ENCODE assay signal across 23 mouse cellular contexts in genomic region chr4:95474726-95475406, GRCm38 (mm10).
DNase-seq lines count a peak whose midpoint lies in the region; ATAC-seq and TF ChIP-seq lines count a peak whose summit lies in the region.
"Had no signal": no experiment of that assay in that cellular context is flagged by ENCODE, and none has a peak within 500 bp of the region (broad histone marks: within the 10 kb centered on the region; RNA-seq: fewer than 3 reads in every experiment).

No protein-coding gene starts in this region.

- H3K4me1 ChIP-seq in hindbrain, postnatal 0 days (ENCODE audit: insufficient read depth, low read length): no peaks in the 10 kb centered on the region
- H3K4me1 ChIP-seq: embryonic facial prominence, embryonic 15.5 days; heart, embryonic 15.5 days; intestine, embryonic 15.5 days; liver, embryonic 13.5 days; midbrain, embryonic 15.5 days had no signal

- intact Hi-C loops in gastrocnemius, adult 2 months (cut with DNase I): loop anchor here (5.0 kb wide), 3 partner anchors 93 to 423 kb away; partner anchors contain the start of gene Jun
- intact Hi-C loops in gastrocnemius, postnatal 14 days (cut with DNase I; ENCODE audit: low total_unique reads): no loop called here
- intact Hi-C loops in left cerebral cortex, adult 2 months (cut with DNase I): no loop called here

- no peak overlapping the region for H3K9ac ChIP-seq in hindbrain, postnatal 0 days (replicated peaks; ENCODE audit: low read length)
- H3K9ac ChIP-seq: embryonic facial prominence, embryonic 15.5 days; forebrain, postnatal 0 days; heart, embryonic 15.5 days; intestine, embryonic 15.5 days; limb, embryonic 13.5 days; liver, embryonic 13.5 days; midbrain, embryonic 15.5 days; neural tube, embryonic 15.5 days had no signal

- no peaks in the 10 kb centered on the region for H3K79me2 ChIP-seq in C2C12 (ENCODE audit: control insufficient read depth, insufficient read depth)

- no peak overlapping the region for H3K4me2 ChIP-seq in hindbrain, postnatal 0 days (ENCODE audit: low read depth, low read length)
- H3K4me2 ChIP-seq: embryonic facial prominence, embryonic 15.5 days; heart, embryonic 15.5 days; intestine, embryonic 15.5 days; limb, embryonic 13.5 days; liver, embryonic 13.5 days; midbrain, embryonic 15.5 days; neural tube, embryonic 15.5 days had no signal

- 76% methylated on average over 5 of the region's 5 CpGs for WGBS in hindbrain, postnatal 0 days

- H3K36me3 ChIP-seq in C2C12 (ENCODE audit: control insufficient read depth, insufficient read depth): no peaks in the 10 kb centered on the region
- H3K36me3 ChIP-seq in hindbrain, postnatal 0 days (ENCODE audit: insufficient read depth, low read length): no peaks in the 10 kb centered on the region
- H3K36me3 ChIP-seq: embryonic facial prominence, embryonic 15.5 days; heart, embryonic 15.5 days; intestine, embryonic 15.5 days; limb, embryonic 13.5 days; liver, embryonic 13.5 days; midbrain, embryonic 15.5 days; neural tube, embryonic 15.5 days had no signal

- peak overlapping the region; percentile 77 for H3K27ac ChIP-seq in gastrocnemius, adult 2 months
- H3K27ac ChIP-seq in left cerebral cortex, adult 2 months: no peak overlapping the region
- H3K27ac ChIP-seq in hindbrain, postnatal 0 days: no peak overlapping the region
- H3K27ac ChIP-seq: embryonic facial prominence, embryonic 15.5 days; heart, embryonic 15.5 days; intestine, embryonic 15.5 days; liver, embryonic 13.5 days; midbrain, embryonic 15.5 days; neural tube, embryonic 15.5 days had no signal

- no peaks in the 10 kb centered on the region for H3K27me3 ChIP-seq in C2C12 (ENCODE audit: control insufficient read depth, insufficient read depth, insufficient read length)
- no peaks in the 10 kb centered on the region for H3K27me3 ChIP-seq in hindbrain, postnatal 0 days (ENCODE audit: insufficient read depth, low read length)
- H3K27me3 ChIP-seq: embryonic facial prominence, embryonic 15.5 days; heart, embryonic 15.5 days; intestine, embryonic 15.5 days; limb, embryonic 13.5 days; liver, embryonic 13.5 days; midbrain, embryonic 15.5 days; neural tube, embryonic 15.5 days had no signal

- no peak overlapping the region for H3K4me3 ChIP-seq in gastrocnemius, adult 2 months
- no peak overlapping the region for H3K4me3 ChIP-seq in C2C12 (ENCODE audit: insufficient read depth, poor library complexity, severe bottlenecking)
- H3K4me3 ChIP-seq in left cerebral cortex, adult 2 months: no peak overlapping the region
- no peak overlapping the region for H3K4me3 ChIP-seq in hindbrain, postnatal 0 days (ENCODE audit: low read length)
- H3K4me3 ChIP-seq: embryonic facial prominence, embryonic 15.5 days; heart, embryonic 15.5 days; intestine, embryonic 15.5 days; limb, embryonic 13.5 days; liver, embryonic 13.5 days; midbrain, embryonic 15.5 days; myocyte; neural tube, embryonic 15.5 days had no signal

- no peak for TF ChIP-seq CTCF in gastrocnemius, adult 2 months (IDR thresholded peaks at IDR 0.05)
- no peak for TF ChIP-seq CTCF in C2C12 (IDR thresholded peaks at IDR 0.05; ENCODE audit: control insufficient read depth, insufficient read depth, insufficient read length)
- no peak for TF ChIP-seq CTCF in left cerebral cortex, adult 2 months (IDR thresholded peaks at IDR 0.05)
- no peak for TF ChIP-seq CTCF in hindbrain, postnatal 0 days (IDR thresholded peaks at IDR 0.05; ENCODE audit: low read depth)

- DNase-seq in gastrocnemius, adult 2 months: no peak
- DNase-seq in gastrocnemius, postnatal 14 days: no peak
- DNase-seq in lung, postnatal 10 days: peak; percentile 36
- DNase-seq in left cerebral cortex, adult 11 months (ENCODE audit: low spot score): no peak
- DNase-seq in left cerebral cortex, adult 2 months (ENCODE audit: extremely low spot score in 1 of 2, low spot score in 2 of 2): no peak
- DNase-seq in hindbrain, postnatal 0 days (ENCODE audit: low spot score): no peak
- DNase-seq: adrenal gland, postnatal 25 days; cerebellum, adult 11 months; cerebellum, postnatal 25 days; forebrain, postnatal 0 days; kidney, adult 9 months; kidney, postnatal 36 days; liver, embryonic 13.5 days; spleen, adult 18-20 months had no signal

- no peak overlapping the region for H3ac ChIP-seq in C2C12 (ENCODE audit: control insufficient read depth, insufficient read length, low read depth)

- no peaks in the 10 kb centered on the region for H3K79me3 ChIP-seq in C2C12 (ENCODE audit: low read depth)

- ATAC-seq in common myeloid progenitor, adult 5-6 weeks (replicated peaks; ENCODE audit: low read depth, poor library complexity, severe bottlenecking): peak; percentile 58
- ATAC-seq in hindbrain, postnatal 0 days: no peak
- ATAC-seq: forebrain, postnatal 0 days; intestine, embryonic 15.5 days; midbrain, embryonic 15.5 days had no signal

- no peaks in the 10 kb centered on the region for H3K9me3 ChIP-seq in hindbrain, postnatal 0 days (ENCODE audit: low read length)
- H3K9me3 ChIP-seq: embryonic facial prominence, embryonic 15.5 days; heart, embryonic 15.5 days; intestine, embryonic 15.5 days; limb, embryonic 13.5 days; liver, embryonic 13.5 days; midbrain, embryonic 15.5 days; neural tube, embryonic 15.5 days had no signal

TF ChIP-seq in C2C12, 6 proteins besides CTCF, POLR2A, EP300 and RAD21:
- TF ChIP-seq MYOD1 (IDR thresholded peaks at IDR 0.05; ENCODE audit: control insufficient read depth, insufficient read length, low read depth) (peak; percentile 84), MAX (IDR thresholded peaks at IDR 0.05) (no peak)
